Mouse (Mus musculus): Measurements from ENCODE around the gene Olfr549. TPM values are rescaled to one million over a fixed set of nuclear protein-coding genes. Genes with fewer than 3 reads are reported as not detected.

Gene Olfr549
- polyA plus RNA-seq (2012; rRNA removed; ENCODE audit: low replicate concordance): not detected in 2 replicates

DNA sequence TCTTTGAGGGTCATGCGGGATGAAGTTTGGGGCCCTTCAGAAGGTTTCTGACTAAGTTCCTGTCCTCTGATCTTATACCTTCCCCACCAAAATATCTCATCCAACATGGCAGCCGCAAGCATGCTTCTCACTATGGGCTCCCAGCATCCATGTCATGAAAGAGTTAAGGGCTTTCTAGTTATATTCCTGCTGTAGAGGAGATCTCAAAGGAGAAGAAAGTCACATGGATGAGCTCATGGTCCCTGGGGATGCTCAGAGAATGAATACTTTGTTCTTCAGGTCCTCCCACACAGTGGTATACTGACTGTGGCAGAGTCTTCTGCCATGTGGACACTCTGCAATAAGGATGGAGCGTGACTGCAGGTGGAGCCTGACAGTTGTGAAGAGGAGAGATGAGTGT, at the start of gene Olfr549:
Olfr549 (plus strand) TSS at position 301 of the 400 bp plus-strand sequence.

DNA sequence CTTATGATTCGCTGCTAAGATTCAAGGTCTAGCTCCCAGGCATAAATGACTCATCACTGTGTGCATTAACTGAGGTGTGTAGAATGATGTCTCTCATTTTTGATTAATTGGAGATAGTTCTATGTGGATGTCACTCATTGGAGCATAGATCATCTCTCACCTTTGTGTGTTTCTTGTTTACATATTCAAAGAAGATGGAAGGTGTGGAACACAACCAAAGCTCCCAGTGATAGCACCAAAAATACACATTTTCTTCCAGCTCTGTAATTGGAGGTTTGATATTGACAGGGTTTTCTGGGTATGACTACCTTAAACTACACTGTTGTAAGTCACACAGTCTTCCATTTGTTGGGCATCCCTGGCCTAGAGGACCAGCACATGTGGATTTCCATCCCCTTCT, 15.2 kb upstream of the Olfr549 start, which contains the start of gene Olfr547:
Olfr547 (plus strand) TSS at position 301 of the 400 bp plus-strand sequence.

DNA sequence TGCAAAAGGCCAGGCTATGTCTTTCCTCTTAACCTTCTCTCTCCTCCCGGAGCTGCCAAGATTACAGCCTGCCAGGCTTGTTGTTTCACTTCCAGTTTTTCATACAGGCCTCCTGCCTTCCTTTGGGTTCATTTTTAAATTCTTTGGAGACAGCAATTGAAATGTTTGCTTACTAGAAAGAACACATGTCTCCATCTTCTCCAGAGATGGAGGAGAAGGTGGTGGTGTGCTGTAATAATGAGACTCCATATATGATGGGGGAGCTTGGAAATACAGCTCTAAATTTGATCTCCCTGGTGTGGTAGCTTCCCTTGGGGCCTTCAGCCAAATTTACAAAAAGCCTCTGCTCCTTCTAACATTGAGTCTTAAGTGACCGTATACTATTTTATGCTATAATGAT, 9.1 kb upstream of the Olfr549 start, which contains the start of gene Olfr548-ps1:
Olfr548-ps1 (plus strand) TSS at position 301 of the 400 bp plus-strand sequence.

DNA sequence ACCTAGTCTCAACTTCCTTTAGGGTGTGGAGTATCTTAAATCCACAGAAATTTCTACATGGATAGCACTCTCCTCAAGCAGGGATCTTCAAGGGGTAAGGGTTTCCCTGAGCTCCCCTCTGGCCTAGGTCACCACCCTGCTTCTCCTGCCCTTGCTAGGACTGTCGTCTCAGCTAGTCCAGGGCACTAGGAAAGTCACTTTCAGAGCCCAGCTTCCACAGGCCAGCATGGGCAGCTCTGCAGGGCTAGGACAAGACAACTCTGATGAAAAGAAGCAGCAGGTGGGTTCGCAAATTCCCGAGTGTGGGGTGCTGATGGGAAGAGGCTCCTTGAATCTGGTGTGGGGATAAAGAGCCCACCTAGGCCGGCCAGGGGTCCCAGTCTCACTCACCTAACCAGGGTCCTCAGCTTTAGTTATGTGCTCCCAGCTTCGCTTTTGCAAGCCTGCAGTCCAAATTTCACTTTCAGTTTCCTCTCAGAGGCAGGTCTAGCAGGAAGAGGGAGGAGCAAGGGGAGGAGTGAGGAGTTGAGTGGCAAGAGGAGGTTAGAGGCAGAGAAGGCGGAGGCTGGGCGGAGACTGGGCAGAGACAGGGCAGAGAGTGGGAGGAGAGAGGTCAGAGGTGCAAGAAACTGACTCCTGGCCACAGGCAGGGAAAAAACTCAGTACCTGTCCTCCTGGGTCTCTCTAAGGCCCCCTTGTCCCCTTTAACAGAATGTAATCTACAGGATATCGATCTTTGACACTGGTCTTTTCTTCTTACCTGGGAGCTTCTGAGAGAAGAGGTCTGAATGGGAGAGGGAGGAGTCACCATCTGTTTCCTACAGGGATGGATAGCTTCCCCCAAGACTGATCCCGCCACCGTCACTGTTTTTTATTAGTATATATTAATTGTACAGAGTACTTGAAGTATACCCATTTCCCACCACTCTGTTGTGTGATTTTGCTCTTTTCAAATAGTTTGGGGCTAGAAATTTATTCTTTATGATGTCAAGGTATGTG, 15.6 kb downstream of the Olfr549 start, which contains the start of gene Trim21:
Trim21 (minus strand) TSS at position 488 of the 999 bp plus-strand sequence.

DNA sequence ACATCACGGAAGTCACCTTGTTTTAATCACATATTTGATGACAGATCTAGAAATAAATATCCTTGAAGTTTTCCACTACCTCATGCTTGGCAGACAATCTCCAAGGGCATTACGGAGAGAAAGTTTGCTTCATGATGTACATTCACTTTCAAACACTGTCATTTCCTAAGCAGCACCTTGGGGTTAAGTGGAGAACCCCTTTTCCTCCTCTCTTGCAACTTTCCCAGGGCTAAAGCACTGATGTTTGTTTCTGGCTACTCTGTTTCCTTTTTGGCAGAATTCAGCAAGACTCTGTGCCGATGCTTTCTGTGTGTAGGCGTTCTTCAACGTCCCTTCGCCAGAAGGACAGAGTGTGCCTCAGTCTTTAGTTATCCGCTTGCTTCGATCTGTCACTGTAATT, 21.5 kb downstream of the Olfr549 start, which contains the start of gene Olfr550:
Olfr550 (plus strand) TSS at position 301 of the 400 bp plus-strand sequence.

DNA sequence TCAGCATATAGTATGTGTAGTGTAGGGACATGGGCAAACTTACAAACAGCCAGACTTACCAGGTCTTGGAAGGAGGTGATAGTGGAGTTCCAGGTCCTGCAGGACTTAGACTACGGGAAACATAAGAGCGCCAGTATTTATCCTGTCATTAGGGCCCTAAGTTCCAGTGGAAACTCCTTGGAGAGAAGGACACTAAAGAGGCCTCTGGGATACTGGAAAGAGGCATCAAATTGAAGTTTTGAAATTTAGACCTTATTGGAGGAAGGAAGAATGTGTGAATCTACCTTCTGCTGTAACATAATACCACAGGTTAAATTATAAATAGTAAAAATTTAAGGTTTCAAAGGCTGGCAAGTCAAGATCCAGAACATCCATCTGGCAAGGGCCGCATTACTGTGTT, 42.1 kb downstream of the Olfr549 start, which contains the start of gene Olfr551:
Olfr551 (minus strand) TSS at position 101 of the 400 bp plus-strand sequence.

DNA sequence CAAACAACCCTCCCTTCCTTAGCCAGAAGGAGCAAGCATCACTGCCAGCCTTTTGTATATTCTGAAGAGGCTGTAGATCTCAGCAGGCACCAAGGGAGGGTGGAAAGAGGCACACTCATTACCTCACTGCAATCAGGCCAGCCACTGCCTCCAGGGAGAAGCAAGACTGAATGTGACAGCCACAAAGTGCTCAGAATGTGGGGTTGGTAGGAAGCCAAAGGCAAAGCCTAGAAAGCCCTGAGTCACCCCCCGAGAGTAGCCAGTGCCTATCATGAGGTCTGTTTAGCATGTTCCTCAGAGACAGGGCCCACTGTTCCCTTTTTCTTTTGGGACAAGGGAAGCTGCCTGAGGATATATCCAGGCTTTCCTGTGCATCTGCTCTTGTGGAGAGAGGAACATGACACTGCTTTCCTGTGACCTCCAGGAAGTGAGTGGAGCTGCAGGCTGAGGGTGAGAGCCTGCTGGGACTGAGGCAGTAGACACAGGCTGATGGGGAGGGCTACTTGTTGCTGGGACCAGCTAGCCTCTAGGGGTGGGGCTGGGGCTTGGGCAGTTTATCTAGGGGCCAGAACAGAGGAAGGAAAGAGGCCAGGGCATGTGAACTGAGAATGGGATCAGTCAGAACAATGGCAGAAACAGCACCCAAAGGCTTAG, 47.8 kb downstream of the Olfr549 start, which contains the start of gene Olfr552:
Olfr552 (plus strand) TSS at position 393 of the 654 bp plus-strand sequence.

Other genes with a start within 250 kb of the Olfr549 start
- 5.9 and 22.5 TPM in 2 replicates for gene Rrm1, start 108.2 kb upstream of the Olfr549 start, polyA plus RNA-seq (2012; rRNA removed; ENCODE audit: low replicate concordance)
- gene Olfr543, start 68.2 kb upstream of the Olfr549 start, polyA plus RNA-seq (2012; rRNA removed; ENCODE audit: low replicate concordance): not detected in 2 replicates
- not detected in 2 replicates for gene Olfr544, start 61.6 kb upstream of the Olfr549 start, polyA plus RNA-seq (2012; rRNA removed; ENCODE audit: low replicate concordance)
- gene Olfr545, start 50.3 kb upstream of the Olfr549 start, polyA plus RNA-seq (2012; rRNA removed; ENCODE audit: low replicate concordance): not detected in 2 replicates
- not detected in 2 replicates for gene Olfr547, start 15.1 kb upstream of the Olfr549 start, polyA plus RNA-seq (2012; rRNA removed; ENCODE audit: low replicate concordance)
- gene Olfr548-ps1, start 9.0 kb upstream of the Olfr549 start, polyA plus RNA-seq (2012; rRNA removed; ENCODE audit: low replicate concordance): not detected in 2 replicates
- 7.0 and 10.4 TPM in 2 replicates for gene Trim21, start 15.6 kb downstream of the Olfr549 start, polyA plus RNA-seq (2012; rRNA removed; ENCODE audit: low replicate concordance)
- not detected in 2 replicates for gene Olfr550, start 21.6 kb downstream of the Olfr549 start, polyA plus RNA-seq (2012; rRNA removed; ENCODE audit: low replicate concordance)
- gene Olfr551, start 42.0 kb downstream of the Olfr549 start, polyA plus RNA-seq (2012; rRNA removed; ENCODE audit: low replicate concordance): not detected in 2 replicates
- gene Olfr552, start 47.9 kb downstream of the Olfr549 start, polyA plus RNA-seq (2012; rRNA removed; ENCODE audit: low replicate concordance): not detected in 2 replicates
- not detected in 2 replicates for gene Olfr553, start 68.3 kb downstream of the Olfr549 start, polyA plus RNA-seq (2012; rRNA removed; ENCODE audit: low replicate concordance)
- gene Olfr554, start 88.6 kb downstream of the Olfr549 start, polyA plus RNA-seq (2012; rRNA removed; ENCODE audit: low replicate concordance): not detected in 2 replicates
- gene Olfr555, start 109.0 kb downstream of the Olfr549 start, polyA plus RNA-seq (2012; rRNA removed; ENCODE audit: low replicate concordance): not detected in 2 replicates
- not detected in 2 replicates for gene Olfr556, start 115.0 kb downstream of the Olfr549 start, polyA plus RNA-seq (2012; rRNA removed; ENCODE audit: low replicate concordance)
- 41.4 and 44.2 TPM in 2 replicates for gene Trim68, start 137.5 kb downstream of the Olfr549 start, polyA plus RNA-seq (2012; rRNA removed; ENCODE audit: low replicate concordance)
- not detected in 2 replicates for gene Olfr557, start 146.0 kb downstream of the Olfr549 start, polyA plus RNA-seq (2012; rRNA removed; ENCODE audit: low replicate concordance)
- 9.2 and 10.1 TPM in 2 replicates for gene Olfr558, start 152.3 kb downstream of the Olfr549 start, polyA plus RNA-seq (2012; rRNA removed; ENCODE audit: low replicate concordance)
- gene Olfr33, start 169.2 kb downstream of the Olfr549 start, polyA plus RNA-seq (2012; rRNA removed; ENCODE audit: low replicate concordance): not detected in 2 replicates
- not detected in 2 replicates for gene Olfr559, start 177.6 kb downstream of the Olfr549 start, polyA plus RNA-seq (2012; rRNA removed; ENCODE audit: low replicate concordance)
- 0.17 and 0.27 TPM in 2 replicates for gene Olfr560, start 209.5 kb downstream of the Olfr549 start, polyA plus RNA-seq (2012; rRNA removed; ENCODE audit: low replicate concordance)
- 11.4 and 14.6 TPM in 2 replicates for gene Olfr78, start 209.6 kb downstream of the Olfr549 start, polyA plus RNA-seq (2012; rRNA removed; ENCODE audit: low replicate concordance)
- gene Olfr561, start 221.4 kb downstream of the Olfr549 start, polyA plus RNA-seq (2012; rRNA removed; ENCODE audit: low replicate concordance): 0.12 TPM in 1 of 2 replicates, not detected in the other